Mouse (Mus musculus): ENCODE data around the gene Rsph3b.
"Not testable (repeated sequence)": the region's sequence is repeated elsewhere in the genome, so short reads cannot be mapped to it uniquely, and the experiment has no call there.

DNA sequence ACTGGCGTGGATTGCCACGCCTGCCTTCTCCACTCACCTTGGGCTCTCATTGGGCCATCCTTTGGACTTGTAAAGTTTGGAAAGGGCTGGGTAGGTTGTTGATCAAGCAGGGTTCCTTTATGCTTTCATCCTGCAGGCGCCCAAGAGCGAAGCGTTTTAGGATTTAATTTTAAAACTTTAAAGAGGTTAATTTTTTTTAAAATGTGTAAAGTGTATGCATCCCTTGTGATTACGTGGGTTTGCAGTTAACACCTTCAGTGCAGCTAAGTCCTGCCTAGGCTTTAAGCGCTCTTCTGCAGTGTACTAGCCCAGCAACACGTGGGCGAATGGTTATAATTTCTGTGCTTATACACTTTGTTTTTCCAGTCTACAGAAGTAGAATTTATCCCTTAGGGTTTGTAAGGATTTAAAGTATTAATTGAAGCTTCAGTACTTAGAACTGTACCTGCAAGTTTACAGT is 317 bp upstream of the Rsph3b start:
- TF ChIP-seq CTCF (IDR thresholded peaks at IDR 0.05; ENCODE audit: borderline replicate concordance, extremely low read depth, insufficient read depth, insufficient read length); POLR2A (IDR thresholded peaks at IDR 0.05; ENCODE audit: borderline replicate concordance, extremely low read depth, insufficient read depth, insufficient read length, poor library complexity, severe bottlenecking): not testable (repeated sequence)
